Mouse (Mus musculus) G1E (cell line): ENCODE data around the gene Tlr12.

Experiments
- CTCF ChIP-seq: IDR thresholded peaks from 2 replicates; pipeline ENCODE4 v1.5.1; 2012; ENCODE audit warnings: low read depth, low read length, inconsistent platforms, mixed read lengths
- GATA1 ChIP-seq: IDR thresholded peaks from 2 replicates; pipeline ENCODE4 v1.6.1; 2012; ENCODE audit warnings: borderline replicate concordance, low read length, inconsistent platforms, mixed read lengths
- POLR2AphosphoS5 ChIP-seq: IDR thresholded peaks from 2 replicates; pipeline ENCODE4 v1.6.1; 2012; ENCODE audit warnings: low read depth, low read length, inconsistent platforms; ENCODE audit not compliant: insufficient replicate concordance
- TAL1 ChIP-seq: conservative IDR thresholded peaks from 2 replicates; pipeline ENCODE4 v1.6.1; 2012; ENCODE audit warnings: low read depth, low read length, inconsistent platforms, mixed read lengths

GRCm38 (mm10) chr4:128575811-128576210, 42.6 kb downstream of the Tlr12 start:
- TF ChIP-seq CTCF = no peak
- no peak for TF ChIP-seq TAL1
- no peak for TF ChIP-seq GATA1
- TF ChIP-seq POLR2AphosphoS5 = no peak
